Mouse (Mus musculus): ENCODE results near the gene Bcl2l1.
A peak's percentile ranks its signal among the peaks of the same experiment; 100 is the strongest.

Bcl2l1 gene

DNA sequence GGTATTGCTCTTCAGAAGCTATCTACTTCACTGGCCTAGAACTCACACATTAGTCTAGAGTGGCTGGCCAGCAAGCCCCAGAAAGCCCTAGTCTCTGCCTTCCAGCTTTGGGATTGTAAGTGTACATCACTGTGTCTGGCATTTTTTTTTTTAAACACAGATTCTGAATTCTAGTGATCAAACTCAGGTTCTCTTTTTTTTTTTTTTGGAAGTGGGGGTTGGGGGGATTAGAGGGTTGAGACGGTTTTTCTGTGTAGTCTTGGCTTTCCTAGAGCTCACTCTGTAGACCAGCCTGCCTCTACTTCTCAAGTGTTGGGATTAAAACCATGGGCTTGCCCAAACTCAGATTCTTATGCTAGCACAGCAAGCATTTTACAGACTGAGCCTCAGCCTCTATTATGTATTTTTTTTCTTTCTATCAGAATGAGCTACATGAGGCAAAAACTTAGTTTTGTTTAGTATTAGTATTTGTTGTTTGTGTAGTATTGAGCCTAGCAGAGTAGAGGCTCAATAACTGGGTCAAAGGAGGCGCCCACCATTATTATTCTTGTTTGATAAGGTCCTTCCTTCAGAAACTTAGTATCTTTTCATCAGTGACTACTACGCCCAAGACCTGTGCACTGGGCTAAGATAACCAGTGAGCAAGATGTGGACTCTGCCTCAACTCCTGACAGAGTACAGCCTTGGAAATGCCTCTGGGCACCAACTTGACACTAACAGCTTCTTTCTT lies 6.9 kb downstream of the Bcl2l1 start:
- no peak for DNase-seq (ENCODE audit: low read depth, low spot score)

DNA sequence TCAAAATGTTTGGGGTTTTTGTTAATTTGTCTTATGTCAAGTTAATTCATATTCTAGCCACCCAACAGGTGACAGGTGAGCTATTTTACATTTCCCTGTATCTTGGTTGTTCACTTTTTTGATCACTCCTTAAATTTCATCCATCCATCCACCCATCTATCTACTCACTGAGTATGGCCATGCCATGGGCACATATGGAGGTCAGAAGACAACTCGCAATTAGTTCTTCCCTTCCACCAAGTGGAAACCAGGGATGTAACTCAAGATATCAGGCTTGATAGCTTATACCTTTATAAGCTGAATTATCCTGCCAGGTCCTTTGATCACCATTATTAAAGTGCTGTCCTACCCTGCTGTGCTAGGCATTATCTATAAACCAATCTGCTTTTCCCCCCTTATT lies 7.8 kb downstream of the Bcl2l1 start:
- DNase-seq (ENCODE audit: low read depth, low spot score) = no peak

DNA sequence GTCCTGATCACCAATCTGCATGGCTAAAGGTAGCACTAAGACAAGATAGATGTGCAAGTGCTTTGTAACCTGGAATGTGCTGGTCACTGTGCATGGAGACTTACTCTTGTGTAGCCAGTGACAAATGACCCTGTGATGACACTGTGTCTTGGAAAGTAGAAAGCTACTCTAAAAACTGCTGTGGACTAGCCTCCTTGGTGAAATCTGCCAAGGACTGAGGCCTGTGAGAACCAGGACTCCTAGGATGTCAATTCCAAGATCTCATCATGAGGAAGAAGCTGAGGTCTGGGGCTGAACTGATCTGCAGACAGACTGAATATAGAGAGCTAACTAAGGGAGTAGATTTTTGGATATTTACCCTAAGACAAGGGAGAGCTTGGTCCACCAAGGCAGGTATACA lies 10.0 kb downstream of the Bcl2l1 start:
- DNase-seq (ENCODE audit: low read depth, low spot score) = no peak

DNA sequence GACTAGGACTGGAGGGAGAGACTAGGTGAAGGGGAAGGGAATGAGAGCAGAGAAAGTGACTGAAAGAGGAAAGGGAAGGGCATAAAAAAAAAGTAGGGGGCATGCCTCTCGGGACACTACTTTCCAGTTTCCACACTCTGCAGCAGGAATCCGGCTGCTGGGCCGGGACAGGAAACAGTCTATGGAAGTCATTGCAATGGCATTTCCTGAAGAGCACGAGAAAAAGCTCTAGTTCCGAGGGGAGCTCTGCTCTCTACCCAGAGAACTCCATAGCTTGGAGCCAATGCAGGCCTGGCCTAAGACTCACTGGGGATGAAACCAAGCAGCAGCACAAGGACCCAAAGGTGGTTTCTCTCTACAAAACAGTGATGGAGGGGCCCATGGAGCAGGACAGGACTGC lies 10.5 kb downstream of the Bcl2l1 start:
- DNase-seq (ENCODE audit: low read depth, low spot score) = no peak

DNA sequence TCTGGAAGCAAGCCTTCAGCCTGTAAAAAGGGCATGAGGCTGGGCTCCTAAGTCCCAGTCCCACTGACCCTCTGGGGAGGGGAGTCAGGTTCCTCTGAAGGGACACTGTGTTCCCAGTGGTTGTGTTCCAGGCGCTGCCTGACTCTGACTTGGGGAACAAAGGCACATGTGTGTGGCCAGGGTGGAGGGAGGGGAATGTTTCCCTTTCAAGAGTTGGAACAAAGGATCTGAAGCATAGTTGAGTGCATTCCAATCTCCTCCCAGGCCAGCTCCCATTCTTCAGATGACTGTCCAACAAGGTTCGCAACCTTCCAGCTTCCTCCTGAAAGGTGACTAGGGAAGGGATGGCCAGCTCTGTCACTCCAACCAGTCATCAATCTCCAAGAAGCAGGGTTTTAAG lies 11.2 kb downstream of the Bcl2l1 start:
- DNase-seq (ENCODE audit: low read depth, low spot score) = no peak

DNA sequence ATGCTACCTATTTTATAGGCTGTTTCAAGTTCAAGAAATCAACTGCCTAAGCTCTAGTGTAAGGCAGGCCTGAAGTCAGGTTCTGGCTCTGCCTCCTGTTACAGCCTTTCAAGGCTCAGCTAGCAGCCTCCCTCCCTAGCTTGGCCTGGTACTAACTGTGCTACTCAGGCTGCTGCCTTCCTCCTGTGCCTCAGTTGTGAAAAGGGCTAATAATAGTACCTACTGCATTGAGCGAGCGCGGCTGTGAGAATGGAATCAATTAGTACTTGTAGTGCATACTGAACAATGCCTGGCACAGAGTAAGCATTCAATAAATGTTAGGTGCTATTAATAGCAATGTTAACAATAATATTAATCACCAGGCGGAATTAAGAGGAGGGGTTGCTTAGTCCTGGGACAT lies 11.6 kb downstream of the Bcl2l1 start:
- no peak for DNase-seq (ENCODE audit: low read depth, low spot score)

DNA sequence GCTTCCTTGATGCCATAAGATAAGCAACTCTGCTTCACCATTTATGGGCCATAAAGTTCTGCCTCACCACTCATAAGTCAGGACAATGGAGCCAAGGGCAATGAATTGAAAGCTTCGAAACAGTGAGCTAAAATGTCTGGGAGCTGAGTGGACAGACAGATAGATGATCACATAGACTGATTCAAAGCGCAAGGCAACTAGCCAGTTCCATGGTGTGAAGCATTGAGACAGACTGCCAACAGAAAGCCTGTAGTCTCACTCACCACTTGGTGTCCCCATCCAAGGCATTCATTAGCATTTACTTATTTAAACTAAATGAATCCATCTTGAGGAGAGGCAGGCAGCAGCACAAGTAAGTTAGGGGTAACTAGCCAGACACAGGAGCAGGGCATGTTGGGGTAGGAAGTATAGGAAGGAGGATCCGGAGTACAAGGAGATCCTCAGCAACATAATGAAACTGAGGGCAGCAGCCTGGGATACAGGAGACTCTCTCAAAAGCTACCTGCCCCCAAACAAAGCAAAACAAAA lies 12.4 kb downstream of the Bcl2l1 start:
- DNase-seq (ENCODE audit: low read depth, low spot score) = no peak

DNA sequence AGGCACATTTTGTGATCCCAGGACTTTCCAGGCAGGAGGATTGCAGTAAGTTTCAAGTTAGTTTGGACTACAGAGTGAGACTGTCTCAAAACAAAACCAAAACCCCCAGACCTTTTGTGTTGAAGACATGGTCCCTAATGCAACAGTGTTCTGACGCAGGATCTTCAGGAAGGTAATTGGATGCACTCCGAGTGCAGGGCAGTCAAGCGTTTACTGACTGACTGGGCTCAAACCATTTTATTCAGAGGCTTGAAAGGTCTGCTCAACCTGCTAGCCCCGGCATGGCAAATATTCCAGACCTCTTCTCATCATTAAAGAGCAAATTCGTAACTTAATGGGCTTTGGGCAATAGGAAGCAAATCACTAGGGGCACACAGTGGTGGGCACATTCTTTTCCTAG lies 12.8 kb downstream of the Bcl2l1 start:
- no peak for DNase-seq (ENCODE audit: low read depth, low spot score)

DNA sequence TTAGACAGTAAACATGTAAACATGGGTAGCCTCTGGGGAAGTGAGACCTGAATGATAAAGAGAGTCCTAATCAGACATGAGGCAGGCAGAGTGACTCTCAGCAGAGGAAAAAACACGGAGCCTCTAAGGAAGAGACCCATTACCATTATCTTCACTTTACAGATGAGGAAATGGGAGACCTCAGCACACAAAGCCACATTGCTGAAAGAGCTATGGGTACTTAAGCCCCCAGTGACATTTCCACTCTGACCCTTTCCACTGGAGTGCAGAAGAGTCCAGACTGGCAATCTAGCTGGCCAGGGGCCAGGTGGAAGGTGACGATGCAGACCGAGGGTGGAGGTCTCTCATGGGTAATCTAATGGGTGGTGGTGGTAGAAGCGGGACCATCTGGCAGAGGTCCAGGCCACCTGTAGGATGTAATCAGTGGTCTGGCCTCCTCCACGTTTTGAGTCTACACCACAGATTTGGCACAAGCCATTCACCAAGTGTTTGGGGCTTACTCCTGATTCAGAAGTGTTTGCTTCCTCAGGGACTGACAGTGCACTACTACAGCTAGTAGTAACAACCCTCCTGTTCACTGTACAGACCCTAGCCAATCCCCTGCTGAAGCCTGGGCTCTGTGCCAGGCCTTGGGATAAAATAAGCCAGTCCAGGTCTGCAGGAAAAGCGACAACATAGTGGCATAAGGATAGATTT lies 13.8 kb downstream of the Bcl2l1 start:
- DNase-seq (ENCODE audit: low read depth, low spot score) = no peak

DNA sequence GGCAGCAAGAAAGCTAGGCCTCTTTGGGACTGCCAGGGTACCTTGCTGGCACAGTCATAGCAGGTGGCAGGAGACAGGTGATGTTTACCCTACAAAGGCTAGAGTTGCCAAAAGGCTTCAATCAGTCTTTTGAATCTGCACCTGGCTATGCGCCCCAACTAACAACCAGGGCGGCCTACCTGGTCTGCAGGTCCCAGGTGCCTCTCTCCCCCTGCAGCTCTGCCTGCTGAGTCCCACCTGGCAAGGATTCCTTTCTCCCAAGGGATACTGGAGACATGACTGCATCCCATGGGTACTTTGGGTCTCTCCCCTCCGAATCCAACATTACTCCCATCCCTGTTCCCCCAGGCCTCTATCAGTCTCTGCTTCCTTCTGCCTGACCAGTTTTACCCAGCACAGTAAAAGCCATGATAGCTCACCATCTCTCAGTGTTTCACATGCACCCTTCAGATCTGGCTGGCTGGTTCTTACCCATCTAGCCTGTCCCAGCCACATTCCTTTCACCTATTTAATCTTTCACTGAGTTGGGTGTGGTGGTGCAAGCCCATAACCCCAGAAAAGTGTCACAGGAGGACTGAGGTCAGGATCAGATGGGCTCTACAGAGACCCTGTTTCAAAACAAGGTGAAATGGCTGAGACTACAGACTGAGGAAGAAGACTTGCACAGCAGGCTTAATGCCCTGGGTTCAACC lies 14.7 kb downstream of the Bcl2l1 start:
- DNase-seq (ENCODE audit: low read depth, low spot score) = no peak

DNA sequence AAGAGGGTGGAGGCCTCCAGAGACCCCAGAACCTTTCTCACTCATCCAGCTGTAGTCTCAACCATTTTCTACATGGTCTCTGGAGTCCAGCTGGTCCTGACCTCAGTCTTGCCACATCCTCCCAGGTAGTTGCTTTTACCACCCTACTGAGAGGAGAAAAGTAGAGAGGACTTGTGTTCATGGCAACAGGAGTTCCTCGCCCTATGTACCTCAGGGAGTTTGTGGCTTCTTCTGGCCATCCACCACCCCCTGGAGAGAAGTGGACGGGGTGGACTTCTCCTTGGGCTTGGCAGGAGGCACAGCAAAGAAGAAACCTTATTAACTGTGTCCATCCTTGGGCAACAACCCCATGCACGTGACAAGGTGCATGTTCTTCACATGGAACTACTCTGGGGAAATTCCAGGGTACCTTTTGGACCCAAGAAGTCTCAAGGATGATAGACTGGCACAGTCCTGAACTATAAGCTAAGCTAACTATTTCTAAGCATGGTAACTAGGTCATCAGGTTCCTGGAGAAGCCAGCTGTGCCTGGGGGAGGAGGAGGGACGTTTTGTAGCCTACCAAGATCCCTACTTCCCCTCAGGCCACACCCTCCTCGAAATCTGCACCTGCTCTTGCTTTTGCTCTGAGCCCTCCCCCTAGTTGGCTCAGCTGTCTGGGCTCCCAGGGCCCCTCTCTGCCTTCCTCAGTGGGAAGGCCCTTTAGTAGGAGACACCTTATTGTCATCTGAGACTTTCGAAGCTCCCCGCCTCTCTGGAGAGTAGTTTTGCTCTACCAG lies 15.5 kb downstream of the Bcl2l1 start:
- no peak for DNase-seq (ENCODE audit: low read depth, low spot score)

DNA sequence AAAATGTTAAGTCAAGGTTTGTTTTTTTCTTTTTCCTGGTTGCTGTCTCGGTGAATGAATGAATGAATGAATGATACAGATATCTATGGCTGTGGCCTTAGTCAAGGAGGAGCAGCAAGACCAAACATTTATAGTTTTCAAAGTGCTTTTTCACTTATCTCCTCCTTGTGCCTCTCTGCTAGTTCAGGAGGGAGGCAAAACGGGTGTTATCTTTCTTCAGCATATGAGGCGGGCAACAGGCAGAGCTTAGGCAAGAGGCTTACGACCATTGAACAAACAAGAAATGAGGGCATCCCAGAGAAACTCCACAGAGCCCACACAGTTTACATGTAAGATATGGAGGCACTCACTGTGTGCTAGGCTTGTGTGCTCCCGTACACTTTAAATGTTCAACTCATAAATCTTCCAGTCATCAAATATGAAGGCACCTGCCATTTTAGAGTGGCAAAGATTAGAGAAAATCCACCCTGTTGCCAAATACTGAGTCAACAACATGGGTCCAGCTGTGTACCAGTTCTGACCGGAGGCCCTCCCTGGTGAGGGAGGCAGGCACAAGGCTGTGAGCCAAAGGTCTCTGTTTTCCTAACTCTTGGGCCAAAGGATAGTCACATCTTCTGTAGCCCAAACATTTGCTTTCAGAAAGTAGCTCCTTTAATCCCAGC lies 17.2 kb downstream of the Bcl2l1 start:
- no peak for DNase-seq (ENCODE audit: low read depth, low spot score)

DNA sequence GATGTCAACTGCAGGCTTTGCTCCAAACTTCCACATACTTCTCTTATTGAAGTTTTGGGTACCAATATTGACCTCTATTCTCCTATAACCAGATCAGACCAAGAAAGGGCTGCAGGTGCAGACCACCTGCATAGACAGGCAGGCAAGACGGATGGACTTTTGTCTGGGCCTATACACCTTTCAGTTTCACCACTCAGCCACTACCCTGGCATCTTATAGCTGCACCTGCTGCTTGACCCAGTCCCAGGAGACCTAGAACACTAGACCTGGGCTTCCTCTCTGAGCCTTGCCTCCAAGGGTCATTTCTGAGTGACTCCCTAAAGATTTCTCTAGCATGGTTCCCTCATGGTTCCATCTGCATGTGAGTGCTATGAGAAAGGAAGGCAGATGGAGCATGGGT lies 18.3 kb downstream of the Bcl2l1 start:
- no peak for DNase-seq (ENCODE audit: low read depth, low spot score)

DNA sequence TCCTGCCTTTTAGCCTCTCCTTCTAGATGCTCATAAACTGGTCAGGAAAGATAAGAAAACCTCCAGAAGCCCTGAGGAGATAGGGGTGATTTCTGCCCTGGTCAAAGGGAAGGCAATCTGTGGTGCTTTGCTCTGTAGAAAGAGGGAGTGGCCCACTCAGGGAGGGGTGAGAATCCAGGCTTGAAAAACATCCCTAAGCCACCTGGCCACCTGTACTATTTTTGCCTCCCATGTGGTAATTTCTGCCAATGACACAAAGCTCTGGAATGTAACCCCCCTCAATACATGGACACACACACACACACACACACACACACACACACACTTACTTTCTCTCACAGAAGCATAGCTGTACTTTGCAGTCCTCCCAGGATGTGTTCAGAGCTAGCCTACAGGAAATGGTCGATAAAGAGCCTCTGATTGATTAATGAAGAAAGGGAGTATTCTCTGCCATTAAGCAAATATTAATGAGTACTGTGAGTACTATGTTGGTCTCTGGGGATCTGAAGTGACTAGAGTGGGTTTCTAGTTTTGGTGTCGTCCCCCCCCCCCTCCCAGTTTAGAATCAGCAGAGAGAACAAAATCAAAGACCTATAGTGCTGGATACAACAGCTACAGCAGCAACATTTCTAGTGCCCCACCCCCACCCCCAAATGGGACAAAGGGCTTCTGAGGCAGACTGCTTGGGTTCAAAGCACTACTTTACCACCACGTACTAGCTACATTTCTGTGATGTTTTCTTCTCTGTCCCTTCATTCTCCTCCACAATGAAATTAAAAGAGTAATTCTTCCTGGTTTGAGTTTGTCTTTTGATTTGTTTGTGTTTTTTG lies 20.0 kb downstream of the Bcl2l1 start:
- no peak for DNase-seq (ENCODE audit: low read depth, low spot score)

DNA sequence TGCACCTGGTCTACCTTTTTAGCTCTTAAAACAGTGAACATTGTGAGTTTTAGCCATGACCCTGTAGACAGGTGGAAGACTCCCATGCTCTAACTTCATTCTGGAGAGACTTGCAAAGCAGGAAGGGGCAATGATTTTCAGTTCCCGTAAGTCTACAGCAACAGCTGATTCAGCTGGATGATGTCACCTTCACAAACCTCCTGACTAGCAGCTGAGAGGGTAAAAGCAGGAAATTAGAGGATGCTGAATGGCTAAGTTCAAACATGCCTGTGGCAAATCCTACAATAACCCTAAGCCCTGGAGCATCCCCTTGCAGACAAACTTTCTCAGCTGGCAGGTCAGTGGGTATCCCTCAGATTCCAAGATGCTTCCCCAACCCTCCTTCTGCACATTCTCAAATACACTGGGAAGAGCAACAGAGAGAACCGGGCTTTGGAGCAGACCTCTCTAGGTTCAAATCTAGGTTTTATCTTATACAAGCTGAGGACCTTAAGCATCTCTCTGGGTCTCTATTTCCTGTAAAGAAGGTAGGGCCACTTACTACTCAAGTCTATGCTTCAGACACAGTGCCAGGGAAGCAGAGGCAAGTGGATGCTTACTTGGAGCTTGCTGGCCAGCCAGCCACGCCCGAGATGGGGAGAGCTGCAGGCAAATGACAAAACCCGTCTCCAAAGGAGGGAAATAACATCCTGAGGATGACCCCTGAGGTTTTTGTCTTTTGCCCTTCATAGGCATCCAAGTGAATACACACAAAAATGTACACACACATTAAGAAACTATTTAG lies 21.2 kb downstream of the Bcl2l1 start:
- DNase-seq (ENCODE audit: low read depth, low spot score) = no peak

DNA sequence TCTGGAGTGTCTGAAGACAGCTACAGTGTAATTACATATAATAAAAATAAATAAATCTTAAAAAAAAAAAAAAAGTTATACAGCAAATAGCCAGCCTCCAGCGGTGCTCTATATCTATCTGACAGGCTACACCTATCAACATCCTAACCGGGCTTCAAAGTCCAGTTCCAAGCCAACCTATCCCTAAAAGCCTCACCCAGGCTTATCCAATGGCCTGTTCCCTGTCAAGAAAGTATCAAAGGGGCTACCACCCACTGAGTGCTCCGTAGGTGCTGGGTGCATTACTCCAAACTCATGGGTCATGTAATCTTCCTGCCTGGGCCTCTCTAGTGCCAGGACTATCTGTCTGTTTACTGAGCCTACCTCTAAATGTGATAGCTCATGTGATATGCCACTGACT lies 23.4 kb downstream of the Bcl2l1 start:
- DNase-seq (ENCODE audit: low read depth, low spot score) = no peak

DNA sequence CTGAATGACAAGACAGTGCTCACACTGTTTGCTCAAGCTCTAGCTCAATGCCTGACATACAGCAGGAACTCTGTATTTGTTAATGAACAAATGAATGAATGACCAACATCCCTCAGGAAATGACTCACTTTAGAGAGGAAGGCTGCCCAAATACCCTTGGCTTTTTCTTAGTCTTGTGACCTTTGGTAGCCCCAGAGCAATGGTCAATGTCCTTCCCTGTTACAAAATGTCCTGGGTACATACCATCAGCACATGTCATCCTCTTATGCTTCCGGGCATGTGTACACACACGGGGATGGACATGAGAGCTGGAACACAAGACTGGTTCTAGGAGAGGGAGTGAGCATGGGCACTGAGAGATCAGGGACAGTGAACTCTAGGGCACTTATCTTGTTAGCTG lies 25.5 kb downstream of the Bcl2l1 start:
- no peak for DNase-seq (ENCODE audit: low read depth, low spot score)

DNA sequence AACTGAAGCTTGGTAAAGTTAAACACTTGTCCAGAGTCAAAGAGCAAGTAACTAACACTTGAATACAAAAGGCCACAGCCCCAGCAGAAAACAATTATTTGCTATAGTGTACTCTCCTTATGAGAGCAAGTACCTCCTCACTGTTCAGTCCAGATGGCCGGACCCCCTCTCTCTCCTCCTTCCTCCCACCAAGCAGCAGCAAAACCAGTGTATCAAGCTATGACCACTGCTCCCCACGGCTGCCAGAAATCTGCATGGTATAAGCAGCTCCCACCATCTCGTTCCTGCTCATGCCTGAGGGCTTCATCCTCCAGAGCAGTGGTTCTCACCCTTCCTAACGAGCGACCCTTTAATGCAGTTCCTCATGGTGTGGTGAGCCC lies 26.4 kb downstream of the Bcl2l1 start:
- no peak for DNase-seq (ENCODE audit: low read depth, low spot score)

DNA sequence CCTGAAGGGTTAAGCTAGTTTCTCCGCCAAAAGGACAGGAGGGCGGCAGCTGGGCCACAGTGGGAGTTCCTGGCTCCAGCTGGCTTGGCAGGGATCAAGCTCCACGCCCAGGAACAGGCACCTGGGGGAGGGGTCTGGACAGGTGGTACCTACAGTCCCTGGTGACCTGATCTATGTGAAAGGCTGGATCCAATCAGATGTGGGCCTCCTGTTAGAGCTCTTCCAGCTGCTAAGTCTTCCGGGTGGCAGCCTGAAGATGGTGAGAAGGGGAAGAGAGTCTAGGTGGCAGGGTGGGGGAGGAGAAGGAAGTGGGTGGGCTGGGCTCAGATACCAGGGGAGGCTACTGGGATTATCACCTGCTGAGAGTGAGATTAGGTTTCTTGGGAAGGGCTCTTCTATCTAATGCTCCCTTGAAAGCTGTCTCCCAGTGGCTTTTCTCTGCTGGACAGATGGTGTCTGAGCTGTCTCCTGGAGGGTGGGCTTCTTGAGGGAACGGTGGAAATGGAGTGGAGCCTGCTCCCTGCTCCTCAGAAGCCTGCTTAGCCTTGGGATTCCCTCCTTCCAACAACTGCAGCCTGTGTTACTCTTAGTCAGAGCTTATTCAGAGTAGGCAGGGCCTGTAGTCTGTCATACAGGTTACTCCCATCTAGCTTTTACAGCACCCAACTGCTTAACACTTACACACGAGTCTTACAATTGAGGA lies 27.0 kb downstream of the Bcl2l1 start:
- DNase-seq (ENCODE audit: low read depth, low spot score) = peak; percentile 80

Measured in retina, postnatal 7 days (tissue).